Mouse (Mus musculus): ENCODE data around the gene Mrpl9. TPM values are rescaled to one million over a fixed set of nuclear protein-coding genes. Genes with fewer than 3 reads are reported as not detected.

Mrpl9 gene
- polyA plus RNA-seq, 1 experiment from 2014 or later, result 47.6 TPM

GRCm38 (mm10) chr3:94413031-94413679 lies 30.0 kb upstream of the Mrpl9 start, which contains the start of gene Tdrkh:
TSS of gene Tdrkh (plus strand) at chr3:94413273.
- TF ChIP-seq EP300 (optimal IDR thresholded peaks at IDR 0.05) (peak; percentile 48), CTCF (IDR thresholded peaks at IDR 0.05; ENCODE audit: low read depth) (peak; percentile 54)
- Histone ChIP-seq H3K4me3 (ENCODE audit: low read depth, low read length) (peak within 1 kb of the TSS; percentile 44), H3K4me1 (replicated peaks; ENCODE audit: control insufficient read depth, insufficient read depth) (peaks cover 4% of the 10 kb centered on the region; the same call in 1 of the 2 replicates), H3K27ac (replicated peaks) (no peak within 1 kb of the TSS), H3K9ac (ENCODE audit: low read length) (peak within 1 kb of the TSS; percentile 38; the same call in 1 of the 2 replicates), H3K4me2 (replicated peaks; ENCODE audit: low read depth) (peak within 1 kb of the TSS; percentile 77), H3K27me3 (ENCODE audit: control insufficient read depth, insufficient read depth, low read length) (no peaks in the 10 kb centered on the region), H3K36me3 (ENCODE audit: control insufficient read depth, insufficient read depth, low read length) (no peaks in the 10 kb centered on the region), H3K9me3 (ENCODE audit: control insufficient read depth, low read length) (no peaks in the 10 kb centered on the region)
- peak; percentile 100 for ATAC-seq (ENCODE audit: low FRiP score, low TSS enrichment)
- WGBS, result 11% methylated on average over 52 of the region's 52 CpGs
- peak; percentile 96 for DNase-seq (ENCODE audit: low spot score)

- ATAC-seq (ENCODE audit: low FRiP score, low TSS enrichment), result no peak
- Histone ChIP-seq H3K36me3 (ENCODE audit: control insufficient read depth, insufficient read depth, low read length) (no peaks in the 10 kb centered on the region), H3K27me3 (ENCODE audit: control insufficient read depth, insufficient read depth, low read length) (no peaks in the 10 kb centered on the region), H3K4me3 (ENCODE audit: low read depth, low read length) (no peak overlapping the region), H3K9ac (ENCODE audit: low read length) (no peak overlapping the region), H3K4me2 (replicated peaks; ENCODE audit: low read depth) (no peak overlapping the region), H3K27ac (replicated peaks) (no peak overlapping the region), H3K9me3 (ENCODE audit: control insufficient read depth, low read length) (no peaks in the 10 kb centered on the region), H3K4me1 (replicated peaks; ENCODE audit: control insufficient read depth, insufficient read depth) (no peaks in the 10 kb centered on the region)
- no peak for TF ChIP-seq EP300 (optimal IDR thresholded peaks at IDR 0.05)
- TF ChIP-seq CTCF (IDR thresholded peaks at IDR 0.05; ENCODE audit: low read depth), result no peak
- 68% methylated on average over 2 of the region's 2 CpGs for WGBS
- DNase-seq (ENCODE audit: low spot score), result no peak
Measured at GRCm38 (mm10) chr3:94430980-94431379, 12.1 kb upstream of the Mrpl9 start.

DNA sequence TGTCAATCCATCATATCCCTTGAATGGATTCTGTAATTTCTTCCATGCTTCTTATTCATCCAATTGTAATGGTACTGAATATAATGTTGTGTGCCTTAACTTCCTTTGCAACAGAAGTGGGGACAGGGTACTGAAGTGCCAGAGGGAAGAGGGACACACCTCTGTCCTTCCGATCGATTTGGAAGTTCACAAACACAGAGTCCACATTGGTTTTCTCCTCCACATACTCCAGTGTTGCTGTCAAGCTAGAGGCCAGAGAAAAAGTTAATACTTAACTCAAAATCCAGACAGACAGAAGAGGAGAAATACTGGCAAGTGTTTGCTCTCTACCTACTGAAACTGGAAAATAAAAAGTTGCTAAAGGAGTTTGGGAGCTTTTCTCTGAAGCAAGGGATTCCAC lies 8.8 kb upstream of the Mrpl9 start:
- TF ChIP-seq EP300 (optimal IDR thresholded peaks at IDR 0.05), result no peak
- TF ChIP-seq CTCF (IDR thresholded peaks at IDR 0.05; ENCODE audit: low read depth), result no peak
- Histone ChIP-seq H3K4me2 (replicated peaks; ENCODE audit: low read depth) (no peak overlapping the region), H3K9me3 (ENCODE audit: control insufficient read depth, low read length) (no peaks in the 10 kb centered on the region), H3K27me3 (ENCODE audit: control insufficient read depth, insufficient read depth, low read length) (no peaks in the 10 kb centered on the region), H3K27ac (replicated peaks) (no peak overlapping the region), H3K4me3 (ENCODE audit: low read depth, low read length) (no peak overlapping the region), H3K4me1 (replicated peaks; ENCODE audit: control insufficient read depth, insufficient read depth) (no peaks in the 10 kb centered on the region), H3K9ac (ENCODE audit: low read length) (no peak overlapping the region), H3K36me3 (ENCODE audit: control insufficient read depth, insufficient read depth, low read length) (no peaks in the 10 kb centered on the region)
- ATAC-seq (ENCODE audit: low FRiP score, low TSS enrichment) (no peak), DNase-seq (ENCODE audit: low spot score) (no peak)
- WGBS, result 67% methylated on average over 2 of the region's 2 CpGs

DNA sequence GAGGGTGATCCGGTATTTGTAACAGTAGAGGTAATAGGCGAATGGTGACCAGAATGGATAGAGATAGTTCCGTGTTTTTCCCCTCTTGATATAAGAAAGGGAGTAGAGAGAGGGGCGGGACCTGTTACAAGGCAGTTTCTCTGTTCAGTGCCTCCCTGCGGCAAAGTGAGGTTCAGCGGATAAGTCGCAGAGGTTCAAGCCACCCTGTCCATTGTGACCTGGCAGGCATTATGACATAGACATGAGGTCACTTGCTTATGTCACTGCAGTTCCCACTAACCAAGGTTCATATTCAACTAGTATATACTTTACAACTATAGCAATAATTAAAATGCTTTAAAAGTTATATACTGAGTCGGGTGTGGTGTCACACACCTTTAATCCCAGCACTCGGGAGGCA lies 6.7 kb upstream of the Mrpl9 start:
- Histone ChIP-seq H3K4me2 (replicated peaks; ENCODE audit: low read depth) (no peak overlapping the region), H3K36me3 (ENCODE audit: control insufficient read depth, insufficient read depth, low read length) (no peaks in the 10 kb centered on the region), H3K27me3 (ENCODE audit: control insufficient read depth, insufficient read depth, low read length) (no peaks in the 10 kb centered on the region), H3K9ac (ENCODE audit: low read length) (no peak overlapping the region), H3K9me3 (ENCODE audit: control insufficient read depth, low read length) (no peaks in the 10 kb centered on the region), H3K4me1 (replicated peaks; ENCODE audit: control insufficient read depth, insufficient read depth) (no peaks in the 10 kb centered on the region), H3K4me3 (ENCODE audit: low read depth, low read length) (no peak overlapping the region), H3K27ac (replicated peaks) (no peak overlapping the region)
- no peak for ATAC-seq (ENCODE audit: low FRiP score, low TSS enrichment)
- TF ChIP-seq CTCF (IDR thresholded peaks at IDR 0.05; ENCODE audit: low read depth), result no peak
- no peak for TF ChIP-seq EP300 (optimal IDR thresholded peaks at IDR 0.05)
- 80% methylated on average over 9 of the region's 9 CpGs for WGBS
- no peak for DNase-seq (ENCODE audit: low spot score)

- H3K9me3 ChIP-seq (ENCODE audit: control insufficient read depth, low read length), result no peaks in the 10 kb centered on the region
- no peak overlapping the region for H3K27ac ChIP-seq (replicated peaks)
- TF ChIP-seq EP300 (optimal IDR thresholded peaks at IDR 0.05) (no peak), CTCF (IDR thresholded peaks at IDR 0.05; ENCODE audit: low read depth) (peak; percentile 72)
- H3K4me2 ChIP-seq (replicated peaks; ENCODE audit: low read depth), result no peak overlapping the region
- peaks cover 8% of the 10 kb centered on the region; the same call in 1 of the 2 replicates for H3K36me3 ChIP-seq (ENCODE audit: control insufficient read depth, insufficient read depth, low read length)
- H3K27me3 ChIP-seq (ENCODE audit: control insufficient read depth, insufficient read depth, low read length), result no peaks in the 10 kb centered on the region
- WGBS, result 40% methylated on average over 3 of the region's 3 CpGs
- no peak overlapping the region for H3K4me3 ChIP-seq (ENCODE audit: low read depth, low read length)
- H3K4me1 ChIP-seq (replicated peaks; ENCODE audit: control insufficient read depth, insufficient read depth), result no peaks in the 10 kb centered on the region
- DNase-seq (ENCODE audit: low spot score) (no peak), ATAC-seq (ENCODE audit: low FRiP score, low TSS enrichment) (no peak)
- H3K9ac ChIP-seq (ENCODE audit: low read length), result no peak overlapping the region
Measured at GRCm38 (mm10) chr3:94441182-94441581, 1.9 kb upstream of the Mrpl9 start.

DNA sequence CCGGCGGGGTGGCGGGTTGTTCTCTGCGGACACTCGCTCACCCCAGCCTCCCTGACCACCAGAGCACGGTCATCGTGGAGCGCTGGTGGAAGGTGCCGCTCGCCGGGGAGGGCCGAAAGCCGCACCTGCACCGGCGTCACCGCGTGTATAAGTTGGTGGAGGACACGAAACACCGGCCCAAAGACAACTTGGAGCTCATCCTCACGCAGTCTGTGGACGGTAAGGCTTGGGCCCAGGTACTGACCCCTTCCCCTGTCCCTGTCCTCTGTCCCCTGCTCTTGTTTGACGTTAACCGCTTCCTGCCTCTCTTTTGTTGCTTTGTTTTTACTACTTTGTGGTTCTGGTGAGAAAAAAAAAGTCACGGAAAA lies 463 bp downstream of the Mrpl9 start, which contains the start of gene Oaz3:
Gene Oaz3 (minus strand): TSS at position 319 of the 368 bp plus-strand sequence.
- DNase-seq (ENCODE audit: low spot score) (no peak), ATAC-seq (ENCODE audit: low FRiP score, low TSS enrichment) (peak; percentile 72; the same call in 1 of the 2 replicates)
- Histone ChIP-seq H3K9me3 (ENCODE audit: control insufficient read depth, low read length) (no peaks in the 10 kb centered on the region), H3K36me3 (ENCODE audit: control insufficient read depth, insufficient read depth, low read length) (peaks cover 22% of the 10 kb centered on the region), H3K4me2 (replicated peaks; ENCODE audit: low read depth) (peak within 1 kb of the TSS; percentile 92), H3K4me1 (replicated peaks; ENCODE audit: control insufficient read depth, insufficient read depth) (no peaks in the 10 kb centered on the region), H3K27me3 (ENCODE audit: control insufficient read depth, insufficient read depth, low read length) (no peaks in the 10 kb centered on the region), H3K9ac (ENCODE audit: low read length) (peak within 1 kb of the TSS; percentile 98), H3K27ac (replicated peaks) (peak within 1 kb of the TSS; percentile 80), H3K4me3 (ENCODE audit: low read depth, low read length) (peak within 1 kb of the TSS; percentile 97)
- WGBS, result 0% methylated on average over 24 of the region's 24 CpGs
- no peak for TF ChIP-seq EP300 (optimal IDR thresholded peaks at IDR 0.05)
- TF ChIP-seq CTCF (IDR thresholded peaks at IDR 0.05; ENCODE audit: low read depth), result no peak
